Mouse (Mus musculus) left cerebral cortex, postnatal 25 days (tissue): ENCODE measurements at regions not wholly inside any gene's neighbourhood (a gene's known extent, or its start where the extent isn't known, plus 50 kb on each side); places are given as distances from the start of the nearest gene placed in this dataset.

Experiments used
- DNase-seq, 2 experiments: peaks; one replicate each; pipeline ENCODE4 v3.0.0; 2022; ENCODE audit warnings: low spot score in 2 of 2, mixed read lengths in 1 of 2
- intact Hi-C: fragments of 180-260 bp; cut with DNase I; formaldehyde crosslinking; loops from one replicate; pipeline ENCODE4 v1.15.1; 2025

DNA sequence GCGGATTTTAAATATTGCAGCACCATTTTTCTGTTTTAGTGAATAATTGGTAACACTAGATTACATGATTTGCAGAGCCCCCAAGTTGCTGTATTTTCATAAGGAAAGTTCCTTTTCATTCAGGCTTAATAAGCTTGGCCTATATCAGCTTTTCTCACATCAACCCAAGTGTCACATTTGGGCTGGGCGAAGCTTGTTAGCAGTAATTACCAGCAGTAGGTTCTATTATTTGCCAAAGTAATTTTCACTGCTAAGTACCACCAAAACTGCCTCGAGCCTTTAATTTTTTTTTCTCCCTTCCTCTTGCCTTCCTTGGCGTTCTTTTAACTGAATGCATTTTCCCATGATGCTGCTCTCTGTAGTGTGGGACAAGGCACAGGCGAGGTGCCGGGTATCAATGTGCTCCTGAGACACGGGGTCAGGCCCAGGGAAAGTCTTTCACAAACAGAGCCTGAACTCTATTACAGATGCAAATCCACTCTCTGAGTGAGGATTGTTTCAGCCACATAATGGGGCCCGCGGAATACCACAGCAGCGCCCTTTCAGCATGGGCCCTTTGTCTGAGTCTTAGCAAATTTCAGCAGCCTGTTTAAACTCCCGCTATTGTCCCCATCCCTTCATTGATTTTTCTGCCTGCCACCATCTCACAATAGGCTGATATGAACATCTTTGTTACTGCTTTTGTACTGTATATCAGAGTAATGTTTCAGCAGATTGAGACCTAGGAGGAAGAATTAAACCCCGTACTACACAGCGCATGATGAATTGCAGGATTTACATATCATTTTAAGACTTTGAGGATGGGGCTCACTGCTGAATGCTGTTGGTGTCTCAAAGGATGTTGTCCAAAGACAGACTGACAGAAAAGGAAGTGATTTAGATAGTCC is 205.1 kb upstream of the Epha3 start:
- DNase-seq: peak; percentile 6 to 18
- intact Hi-C loops: no loop called here

DNA sequence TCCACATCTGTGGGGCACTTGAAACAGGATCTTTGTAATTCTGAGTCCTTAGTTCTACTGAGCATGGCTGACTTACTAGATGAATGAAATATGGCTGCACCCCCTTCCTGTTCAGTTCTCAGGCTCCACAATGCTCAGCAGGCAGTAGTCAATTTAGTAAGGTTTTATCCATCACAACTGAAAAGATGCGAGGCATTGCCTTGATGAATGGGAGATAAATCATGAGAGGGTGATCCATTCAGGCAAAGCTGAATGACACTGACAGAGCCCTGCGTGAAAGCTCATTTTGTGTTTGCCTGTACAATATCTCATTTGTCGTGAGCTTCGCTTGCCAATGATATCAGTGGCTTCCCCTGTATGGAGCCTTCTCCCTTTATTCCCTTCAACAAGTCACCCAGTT is 198.6 kb upstream of the Epha3 start:
- DNase-seq: no peak
- intact Hi-C loops: no loop called here

DNA sequence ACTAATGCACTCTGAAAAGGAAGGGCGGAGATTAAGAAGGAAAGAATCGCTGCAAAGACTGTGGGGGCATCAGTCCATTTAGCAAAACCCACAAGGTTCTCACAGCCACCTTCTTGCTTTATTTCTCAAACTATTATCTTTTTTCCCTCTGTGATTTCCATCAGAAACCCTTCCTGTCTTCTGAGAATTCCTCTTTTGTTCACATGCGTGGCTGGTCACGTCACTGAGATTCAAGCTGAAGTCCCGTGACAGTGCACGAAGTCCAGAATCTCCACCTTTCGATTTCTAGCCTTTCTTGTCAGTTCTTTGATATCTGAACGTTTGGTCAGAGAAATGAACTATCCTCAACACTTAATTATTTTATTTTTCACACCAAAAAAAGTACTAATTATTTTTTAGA is 194.7 kb upstream of the Epha3 start:
- intact Hi-C loops: no loop called here
- no peak for DNase-seq

DNA sequence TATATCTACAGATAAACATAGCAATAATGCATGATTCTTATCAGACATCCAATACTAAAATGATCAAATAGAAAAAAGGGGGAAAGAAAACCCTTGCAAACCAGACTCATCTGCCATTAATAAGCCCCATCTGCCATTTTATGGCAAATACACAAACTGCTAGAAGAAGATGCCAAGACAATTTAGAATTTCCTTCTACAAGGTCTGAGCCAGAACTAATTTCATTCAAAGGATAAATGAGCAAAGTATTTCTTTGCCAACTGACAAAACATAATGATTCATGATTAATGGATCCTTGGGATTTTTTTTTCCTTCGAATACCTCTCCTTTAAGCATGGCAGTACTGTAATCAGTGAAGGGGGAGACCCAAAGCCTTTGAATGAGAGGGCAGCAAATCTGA is 190.4 kb upstream of the Epha3 start:
- intact Hi-C loops: no loop called here
- no peak for DNase-seq

DNA sequence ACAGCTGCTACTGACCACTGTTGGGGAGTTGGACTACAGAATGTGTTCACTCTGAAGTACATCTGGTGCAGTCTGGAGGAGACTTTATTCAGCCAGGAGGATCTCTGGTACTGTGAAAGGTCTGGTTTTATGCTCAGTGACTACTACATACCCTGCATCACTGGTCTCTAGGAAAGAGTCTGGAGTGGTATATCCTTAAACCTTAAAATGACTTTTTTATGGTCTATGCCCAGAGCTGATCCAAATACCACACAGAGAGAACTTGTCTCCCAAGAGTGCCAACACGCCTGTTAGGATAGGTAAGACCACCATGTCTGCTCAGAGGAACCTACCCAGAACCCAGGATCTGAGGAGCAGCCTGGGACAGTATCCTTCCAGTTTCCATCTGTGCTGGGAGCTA is 184.1 kb upstream of the Epha3 start:
- intact Hi-C loops: no loop called here
- DNase-seq: no peak

DNA sequence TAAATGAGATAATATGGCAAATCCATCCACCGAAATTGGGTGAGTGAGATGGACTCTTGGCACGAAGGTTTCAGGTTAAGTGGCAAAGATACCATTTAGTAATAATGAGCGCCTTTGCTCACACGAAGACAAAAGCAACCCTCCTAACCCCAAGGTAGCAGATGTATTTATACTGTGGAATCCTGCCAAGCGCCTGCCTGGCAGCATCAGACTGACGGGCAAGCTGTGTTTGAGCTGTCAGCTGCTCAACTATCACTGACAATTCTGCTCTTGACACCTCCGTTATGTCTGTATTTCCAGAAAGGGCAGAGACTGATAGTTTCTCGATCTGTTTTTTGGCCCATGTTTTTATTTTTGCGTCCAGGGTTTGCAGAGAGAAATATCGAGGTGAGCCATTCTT is 169.1 kb upstream of the Epha3 start:
- DNase-seq: no peak
- intact Hi-C loops: no loop called here

DNA sequence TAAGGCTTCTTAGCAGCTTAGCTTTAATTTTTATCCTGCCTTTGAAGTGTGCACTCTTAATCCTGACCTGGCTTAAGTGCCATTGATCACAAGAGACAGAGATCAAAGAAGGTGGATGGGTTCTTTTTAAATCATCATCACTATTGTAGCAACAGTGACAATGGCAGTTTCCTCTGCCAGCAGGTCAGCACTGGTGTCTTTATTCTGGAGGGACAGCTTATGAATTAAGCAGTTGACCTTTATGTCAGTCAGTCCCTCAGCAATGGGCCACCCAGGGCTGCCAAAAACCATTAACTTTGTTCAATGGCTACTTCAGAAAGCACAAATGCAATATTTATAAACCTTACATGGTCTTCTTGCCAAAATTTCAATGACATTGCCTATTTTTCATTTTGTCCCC is 160.0 kb upstream of the Epha3 start:
- intact Hi-C loops: no loop called here
- DNase-seq: no peak

DNA sequence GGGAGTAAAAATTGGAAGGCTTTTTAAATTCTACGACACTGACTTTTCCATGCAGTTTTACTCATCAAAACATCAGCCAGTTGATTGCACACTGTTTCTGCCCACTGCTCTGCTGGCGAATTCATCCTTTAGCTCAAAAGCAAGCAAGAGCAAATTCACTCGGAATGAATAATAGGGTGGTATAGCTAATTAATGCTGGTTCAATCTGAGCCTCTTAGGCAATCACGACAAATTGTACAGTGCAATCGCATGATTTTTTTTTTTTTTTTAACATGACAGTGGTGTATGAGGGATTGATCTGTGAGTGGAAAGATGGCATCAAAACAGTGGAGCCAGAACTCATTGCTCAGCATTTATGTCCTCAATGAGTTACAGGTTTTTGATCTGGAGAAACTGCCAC is 136.9 kb upstream of the Epha3 start:
- peak in 1 of 2 experiments; percentile 16 for DNase-seq
- intact Hi-C loops: no loop called here

DNA sequence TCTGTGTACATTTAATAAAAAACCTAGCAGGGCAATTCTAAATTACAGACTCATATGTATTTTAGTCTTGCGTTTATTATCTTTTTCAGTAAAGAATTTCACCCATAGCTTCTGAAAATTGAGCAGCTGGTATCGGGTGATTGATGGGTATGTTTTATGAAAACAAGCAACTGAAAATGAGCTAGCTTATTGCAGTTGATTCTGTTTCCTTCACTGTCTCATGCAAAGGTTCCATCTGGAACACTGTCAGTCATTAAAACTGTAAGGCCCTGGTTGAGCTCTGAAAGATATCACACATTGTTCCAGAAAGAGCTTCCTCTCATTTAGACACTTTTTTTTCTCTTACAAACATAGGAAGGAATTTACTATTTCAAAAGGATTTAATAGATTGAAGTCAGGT is 103.4 kb upstream of the Epha3 start:
- intact Hi-C loops: no loop called here
- no peak for DNase-seq

DNA sequence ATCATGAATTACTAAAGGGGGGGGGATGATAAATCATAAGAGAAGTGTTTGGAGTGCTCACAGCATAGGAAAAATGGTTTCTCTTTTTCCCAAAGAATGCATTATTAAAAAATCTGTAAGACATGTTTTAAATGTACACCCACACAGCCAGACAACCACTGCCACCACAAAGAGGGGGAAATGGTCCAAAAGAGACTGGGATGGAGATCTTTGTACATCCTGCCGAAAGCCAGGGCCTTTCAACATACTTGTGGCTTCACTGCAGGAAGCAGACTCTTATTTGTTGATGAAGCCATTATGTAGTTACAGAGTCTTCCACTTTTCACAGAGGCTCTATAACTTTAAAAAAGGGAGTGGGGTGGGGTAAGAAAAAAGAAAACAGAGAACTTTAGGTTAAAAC is 96.8 kb upstream of the Epha3 start:
- DNase-seq: no peak
- intact Hi-C loops: no loop called here

DNA sequence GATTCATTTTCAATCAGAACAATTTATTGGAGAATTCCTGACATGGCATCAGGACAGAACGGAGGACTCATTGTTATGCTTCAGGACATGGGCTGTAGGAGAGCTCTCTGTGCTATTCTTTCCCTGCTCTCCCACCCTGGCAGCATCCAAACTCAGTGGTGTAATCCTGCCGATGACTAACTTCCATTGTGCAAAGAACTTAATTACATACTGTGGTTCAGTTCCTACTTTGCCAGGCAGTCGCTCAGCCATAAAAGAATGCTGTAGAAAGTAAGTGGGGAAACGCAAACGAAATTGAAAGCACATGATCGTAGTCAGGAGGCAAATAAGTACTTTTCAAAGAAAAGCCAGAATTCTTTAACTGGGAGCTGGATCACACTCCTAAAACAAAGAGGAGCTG is 94.2 kb upstream of the Epha3 start:
- DNase-seq: peak; percentile 14 to 57
- intact Hi-C loops: no loop called here

DNA sequence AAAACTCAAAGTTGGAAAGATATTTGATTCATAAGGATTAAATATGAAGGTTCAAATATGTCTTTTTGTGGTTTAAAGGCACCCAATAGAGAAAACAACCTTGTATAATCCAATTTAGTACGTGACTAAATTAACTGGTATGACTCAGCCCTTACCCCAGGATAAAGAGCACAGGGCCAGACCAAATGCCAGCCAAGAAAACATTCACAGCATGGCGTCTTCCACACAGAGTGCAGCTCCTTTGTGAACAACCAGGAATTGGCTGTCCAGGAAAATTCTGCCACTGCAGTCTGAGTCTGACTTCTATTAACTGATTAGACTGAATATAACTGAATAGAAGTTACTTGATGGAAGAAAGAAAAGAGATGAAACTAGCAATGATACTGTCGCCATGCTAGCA is 61.2 kb upstream of the Epha3 start:
- intact Hi-C loops: no loop called here

DNA sequence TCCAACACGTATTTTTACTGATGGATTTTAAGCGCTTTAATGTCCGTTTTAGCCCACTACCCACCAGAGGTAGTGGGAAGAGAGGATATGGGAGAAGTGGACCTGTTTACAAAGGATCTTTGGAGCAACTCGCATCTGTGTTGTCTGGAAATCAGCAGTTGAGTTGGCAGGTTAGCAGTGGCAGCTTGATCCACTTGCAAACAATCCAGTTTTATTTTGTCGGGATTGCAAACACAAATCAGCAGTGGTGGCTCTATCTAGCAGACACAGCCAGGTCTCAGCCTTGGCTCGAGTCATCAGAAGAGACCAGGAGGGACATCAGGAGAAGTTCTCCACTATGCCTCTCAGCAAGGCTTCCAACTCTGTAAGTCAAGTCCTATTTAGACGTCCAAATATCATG is 57.2 kb upstream of the Epha3 start:
- intact Hi-C loops: no loop called here
- no peak for DNase-seq

More for the DNA sequence above, 61.2 kb upstream of the Epha3 start:
- DNase-seq: no peak
